ENCODE assay signal across 18 mouse cellular contexts in genomic region chr10:86168084-86168483, GRCm38 (mm10).
DNase-seq lines count a peak whose midpoint lies in the region; ATAC-seq and TF ChIP-seq lines count a peak whose summit lies in the region.
"Had no signal": no experiment of that assay in that cellular context is flagged by ENCODE, and none has a peak within 500 bp of the region (broad histone marks: within the 10 kb centered on the region; RNA-seq: fewer than 3 reads in every experiment).

No protein-coding gene starts in this region.

- no peak overlapping the region for H3K4me2 ChIP-seq in hindbrain, embryonic 12.5 days (replicated peaks)
- H3K4me2 ChIP-seq: embryonic facial prominence, embryonic 15.5 days; forebrain, embryonic 15.5 days; heart, embryonic 13.5 days had no signal

- H3K27me3 ChIP-seq in hindbrain, embryonic 10.5 days (ENCODE audit: insufficient read depth, poor library complexity, severe bottlenecking), result no peaks in the 10 kb centered on the region
- no peaks in the 10 kb centered on the region for H3K27me3 ChIP-seq in hindbrain, embryonic 12.5 days
- H3K27me3 ChIP-seq: embryonic facial prominence, embryonic 15.5 days; forebrain, embryonic 15.5 days; heart, embryonic 13.5 days had no signal

- no peaks in the 10 kb centered on the region for H3K9me3 ChIP-seq in hindbrain, embryonic 10.5 days
- H3K9me3 ChIP-seq in hindbrain, embryonic 12.5 days (replicated peaks), result no peaks in the 10 kb centered on the region
- H3K9me3 ChIP-seq: embryonic facial prominence, embryonic 15.5 days; forebrain, embryonic 15.5 days; heart, embryonic 13.5 days had no signal

- DNase-seq in hindbrain, embryonic 10.5 days (ENCODE audit: low spot score), result no peak
- no peak for DNase-seq in left cerebral cortex, adult 2 months (ENCODE audit: extremely low spot score in 1 of 2, low spot score in 2 of 2)
- DNase-seq: adrenal gland, adult 2 months; adrenal gland, postnatal 25 days; cerebellum, adult 18-20 months; cerebellum, adult 9-11 months; cerebellum, postnatal 36 days; gastrocnemius, postnatal 10 days; heart, postnatal 36 days had no signal

- H3K4me3 ChIP-seq in hindbrain, embryonic 10.5 days, result no peak overlapping the region
- H3K4me3 ChIP-seq in hindbrain, embryonic 12.5 days, result no peak overlapping the region
- no peak overlapping the region for H3K4me3 ChIP-seq in left cerebral cortex, adult 2 months
- H3K4me3 ChIP-seq: embryonic facial prominence, embryonic 15.5 days; erythroblast, embryonic 14.5 days; forebrain, embryonic 15.5 days; heart, embryonic 13.5 days had no signal

- no peaks in the 10 kb centered on the region for H3K36me3 ChIP-seq in hindbrain, embryonic 10.5 days
- H3K36me3 ChIP-seq in hindbrain, embryonic 12.5 days, result no peaks in the 10 kb centered on the region
- H3K36me3 ChIP-seq: embryonic facial prominence, embryonic 15.5 days; forebrain, embryonic 15.5 days; heart, embryonic 13.5 days had no signal

- TF ChIP-seq CTCF in left cerebral cortex, adult 2 months (IDR thresholded peaks at IDR 0.05), result no peak

- H3K27ac ChIP-seq in hindbrain, embryonic 10.5 days, result 0 out of 2 replicates have a peak overlapping the region, but pooled peaks have one; percentile 83
- no peak overlapping the region for H3K27ac ChIP-seq in hindbrain, embryonic 12.5 days
- no peak overlapping the region for H3K27ac ChIP-seq in left cerebral cortex, adult 2 months
- H3K27ac ChIP-seq: forebrain, embryonic 15.5 days had no signal

- H3K4me1 ChIP-seq in hindbrain, embryonic 10.5 days (replicated peaks), result peaks cover 13% of the 10 kb centered on the region
- peaks cover 6% of the 10 kb centered on the region; the same call in 1 of the 2 replicates for H3K4me1 ChIP-seq in hindbrain, embryonic 12.5 days
- H3K4me1 ChIP-seq: forebrain, embryonic 15.5 days had no signal

- 84% methylated on average over 2 of the region's 2 CpGs for WGBS in hindbrain, embryonic 10.5 days
- 85% methylated on average over 2 of the region's 2 CpGs for WGBS in hindbrain, embryonic 12.5 days

- H3K9ac ChIP-seq in hindbrain, embryonic 12.5 days, result no peak overlapping the region
- H3K9ac ChIP-seq: embryonic facial prominence, embryonic 15.5 days; forebrain, embryonic 15.5 days; heart, embryonic 13.5 days had no signal

- ATAC-seq in hindbrain, embryonic 12.5 days (ENCODE audit: low FRiP score), result no peak
- peak; percentile 46; the same call in 1 of the 2 replicates for ATAC-seq in common myeloid progenitor, adult 5-6 weeks (replicated peaks; ENCODE audit: low read depth, poor library complexity, severe bottlenecking)
- ATAC-seq in granulocyte monocyte progenitor cell, adult 5-6 weeks (replicated peaks; ENCODE audit: poor library complexity, severe bottlenecking), result peak; percentile 65
- peak; percentile 43 for ATAC-seq in megakaryocyte progenitor cell, adult 5-6 weeks (replicated peaks; ENCODE audit: poor library complexity)
- ATAC-seq: forebrain, embryonic 15.5 days; hindbrain, embryonic 16.5 days had no signal

- intact Hi-C loops in left cerebral cortex, adult 2 months (cut with DNase I), result no loop called here
